Mouse (Mus musculus) hindbrain, embryonic 16.5 days (tissue): ENCODE data around the gene Nme7. TPM values are rescaled to one million over a fixed set of nuclear protein-coding genes. Genes with fewer than 3 reads are reported as not detected.

Experiments used
- ATAC-seq: fragments of 200-750 bp; cut with Nextera tagmentation; 2 replicates; pipeline ENCODE4 v1.8.0; 2017; ENCODE audit warnings: moderate TSS enrichment, moderate library complexity
- H3K27ac ChIP-seq: fragments of 300-500 bp; sonication (generic); 2 replicates; pipeline ENCODE4 v1.5.1; 2014; ENCODE audit warnings: low read depth, mild to moderate bottlenecking, control low read depth, low read length, moderate library complexity
- H3K27me3 ChIP-seq: fragments of 300-500 bp; sonication (generic); replicated peaks from 2 replicates; pipeline ENCODE4 v1.6.1; 2014; ENCODE audit warnings: low read length; ENCODE audit not compliant: control insufficient read depth, insufficient read depth
- H3K36me3 ChIP-seq: fragments of 300-500 bp; sonication (generic); 2 replicates; pipeline ENCODE4 v1.6.1; 2014; ENCODE audit warnings: mild to moderate bottlenecking, low read length, moderate library complexity, mixed read lengths; ENCODE audit not compliant: control insufficient read depth, insufficient read depth
- H3K4me1 ChIP-seq: fragments of 300-500 bp; sonication (generic); 2 replicates; pipeline ENCODE4 v1.6.1; 2014; ENCODE audit warnings: low read depth, low read length; ENCODE audit not compliant: control insufficient read depth, insufficient read depth
- H3K4me2 ChIP-seq: fragments of 300-500 bp; sonication (generic); 2 replicates; pipeline ENCODE4 v1.6.1; 2014; ENCODE audit warnings: mild to moderate bottlenecking, low read length, control low read depth, moderate library complexity
- H3K4me3 ChIP-seq: fragments of 300-500 bp; sonication (generic); 2 replicates; pipeline ENCODE4 v1.5.1; 2014; ENCODE audit warnings: mild to moderate bottlenecking, low read length, control low read depth, moderate library complexity
- H3K9ac ChIP-seq: fragments of 300-500 bp; sonication (generic); 2 replicates; pipeline ENCODE4 v1.6.1; 2014; ENCODE audit warnings: low read depth, mild to moderate bottlenecking, control low read depth, low read length, moderate library complexity
- H3K9me3 ChIP-seq: fragments of 300-500 bp; sonication (generic); 2 replicates; pipeline ENCODE4 v1.6.1; 2014; ENCODE audit warnings: mild to moderate bottlenecking, low read length, moderate library complexity; ENCODE audit not compliant: control insufficient read depth
- WGBS: fragments of 180-500 bp; shearing (Covaris S2); extraction: QIAGEN DNeasy Blood & Tissue Kit; methylation state at CpG from one replicate; pipeline ENCODE4 v1.1.7; 2014; 5-methylcytosine and 5-hydroxymethylcytosine counted together
- polyA plus RNA-seq: library from polyadenylated mRNA; unstranded; fragments of >200 nt; fragmentation: Nextera tagmentation; extraction: Ambion mirVana; gene quantifications from 2 replicates; pipeline ENCODE4 v1.2.1, GENCODE M21; 2015

Gene Nme7
- polyA plus RNA-seq, 1 experiment from 2014 or later: 35.8 TPM

DNA sequence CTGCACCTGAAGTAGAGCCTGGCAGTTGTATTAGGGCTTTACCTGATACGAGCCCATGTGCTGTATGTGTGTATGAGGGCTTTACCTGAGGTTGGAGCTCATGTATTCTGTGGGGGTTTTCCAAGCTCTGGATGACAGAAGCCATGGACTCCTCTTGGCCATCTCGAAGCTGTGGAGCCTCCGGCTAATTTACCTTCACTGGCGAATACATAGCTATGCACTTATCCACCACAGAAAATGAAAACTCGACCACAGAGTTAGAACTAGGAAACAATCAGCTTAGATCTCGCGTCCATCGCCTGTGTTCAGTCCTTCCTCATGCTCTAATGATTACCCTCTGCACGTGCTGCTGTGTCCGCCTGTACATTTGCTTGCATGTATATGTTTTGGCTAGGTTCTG, 80.4 kb downstream of the Nme7 start:
- ATAC-seq: no peak
- no peak overlapping the region for H3K4me2 ChIP-seq
- 94% methylated on average over 10 of the region's 10 CpGs for WGBS
- H3K27me3 ChIP-seq: no peaks in the 10 kb centered on the region
- H3K27ac ChIP-seq: no peak overlapping the region
- no peaks in the 10 kb centered on the region for H3K9me3 ChIP-seq
- H3K4me1 ChIP-seq: no peaks in the 10 kb centered on the region
- no peaks in the 10 kb centered on the region for H3K36me3 ChIP-seq
- no peak overlapping the region for H3K9ac ChIP-seq
- H3K4me3 ChIP-seq: no peak overlapping the region

DNA sequence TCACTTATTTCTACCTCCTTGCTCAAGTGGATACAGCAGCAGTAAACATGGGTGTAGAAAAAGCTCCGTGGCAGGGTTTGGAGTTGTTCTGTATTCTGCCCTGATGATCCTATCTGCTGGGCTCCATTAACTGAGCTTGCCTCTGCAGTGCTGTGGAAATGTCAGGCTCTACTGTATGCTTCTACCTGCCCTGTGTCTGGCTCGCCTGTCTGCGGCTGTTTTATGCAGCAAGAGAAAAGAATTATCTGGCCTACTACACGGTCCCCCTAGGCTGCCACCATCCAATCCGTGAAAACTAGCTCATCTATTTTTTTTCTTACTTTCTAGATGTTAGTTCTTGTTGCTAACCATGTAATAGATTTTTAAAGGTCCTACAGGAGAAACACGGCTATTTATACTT, 81.1 kb downstream of the Nme7 start:
- no peak overlapping the region for H3K9ac ChIP-seq
- no peak for ATAC-seq
- WGBS: 86% methylated on average over 6 of the region's 6 CpGs
- H3K4me1 ChIP-seq: no peaks in the 10 kb centered on the region
- no peak overlapping the region for H3K4me3 ChIP-seq
- no peaks in the 10 kb centered on the region for H3K27me3 ChIP-seq
- no peaks in the 10 kb centered on the region for H3K9me3 ChIP-seq
- H3K36me3 ChIP-seq: no peaks in the 10 kb centered on the region
- no peak overlapping the region for H3K4me2 ChIP-seq
- H3K27ac ChIP-seq: no peak overlapping the region

DNA sequence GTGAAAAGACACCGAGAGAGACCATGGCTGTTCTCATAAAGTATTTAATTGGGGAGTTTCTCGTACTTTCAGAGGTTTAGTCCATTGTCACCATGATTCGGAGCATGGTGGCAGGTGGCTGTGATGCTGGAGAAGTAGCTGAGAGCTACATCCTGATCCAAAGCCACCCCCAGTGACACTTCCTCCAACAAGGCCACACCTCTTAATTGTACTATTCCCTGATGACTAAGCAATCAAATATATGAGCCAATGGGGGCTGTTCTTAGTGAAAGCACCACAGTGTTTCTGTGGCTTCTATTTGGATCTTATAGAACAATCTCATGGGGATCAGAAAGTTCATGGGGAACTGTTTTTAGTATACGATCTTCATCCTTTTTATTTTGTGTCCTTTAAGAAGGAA, 85.8 kb downstream of the Nme7 start:
- Histone ChIP-seq H3K36me3 (no peaks in the 10 kb centered on the region), H3K4me2 (no peak overlapping the region), H3K27ac (no peak overlapping the region), H3K9ac (no peak overlapping the region), H3K27me3 (no peaks in the 10 kb centered on the region), H3K9me3 (no peaks in the 10 kb centered on the region), H3K4me3 (no peak overlapping the region), H3K4me1 (no peaks in the 10 kb centered on the region)
- 91% methylated on average over 4 of the region's 4 CpGs for WGBS
- ATAC-seq: no peak

DNA sequence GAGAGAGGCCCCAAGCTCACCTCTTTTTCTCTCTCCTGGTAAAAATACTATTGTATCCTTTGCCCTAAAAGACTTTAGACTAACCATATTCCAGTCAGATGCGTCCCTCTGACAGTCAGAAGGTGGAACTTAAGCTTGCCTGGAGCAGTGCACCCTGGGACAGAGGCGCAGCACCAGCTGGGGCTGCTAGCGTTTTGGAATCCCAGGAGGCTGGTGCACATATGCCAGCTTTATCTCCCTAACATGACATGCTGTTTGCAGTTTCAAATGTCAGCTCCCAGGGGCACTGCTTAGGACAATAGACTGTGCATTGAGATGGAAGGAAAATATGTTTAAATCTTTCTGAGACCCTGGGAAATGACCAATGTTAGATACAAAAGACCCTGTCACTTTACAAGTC, 88.3 kb downstream of the Nme7 start:
- 26% methylated on average over 3 of the region's 3 CpGs for WGBS
- no peak overlapping the region for H3K4me3 ChIP-seq
- H3K4me1 ChIP-seq: peaks cover 4% of the 10 kb centered on the region; the same call in 1 of the 2 replicates
- ATAC-seq: peak; percentile 52; the same call in 1 of the 2 replicates
- no peak overlapping the region for H3K4me2 ChIP-seq
- H3K36me3 ChIP-seq: no peaks in the 10 kb centered on the region
- no peaks in the 10 kb centered on the region for H3K27me3 ChIP-seq
- H3K27ac ChIP-seq: no peak overlapping the region
- H3K9me3 ChIP-seq: no peaks in the 10 kb centered on the region
- no peak overlapping the region for H3K9ac ChIP-seq

DNA sequence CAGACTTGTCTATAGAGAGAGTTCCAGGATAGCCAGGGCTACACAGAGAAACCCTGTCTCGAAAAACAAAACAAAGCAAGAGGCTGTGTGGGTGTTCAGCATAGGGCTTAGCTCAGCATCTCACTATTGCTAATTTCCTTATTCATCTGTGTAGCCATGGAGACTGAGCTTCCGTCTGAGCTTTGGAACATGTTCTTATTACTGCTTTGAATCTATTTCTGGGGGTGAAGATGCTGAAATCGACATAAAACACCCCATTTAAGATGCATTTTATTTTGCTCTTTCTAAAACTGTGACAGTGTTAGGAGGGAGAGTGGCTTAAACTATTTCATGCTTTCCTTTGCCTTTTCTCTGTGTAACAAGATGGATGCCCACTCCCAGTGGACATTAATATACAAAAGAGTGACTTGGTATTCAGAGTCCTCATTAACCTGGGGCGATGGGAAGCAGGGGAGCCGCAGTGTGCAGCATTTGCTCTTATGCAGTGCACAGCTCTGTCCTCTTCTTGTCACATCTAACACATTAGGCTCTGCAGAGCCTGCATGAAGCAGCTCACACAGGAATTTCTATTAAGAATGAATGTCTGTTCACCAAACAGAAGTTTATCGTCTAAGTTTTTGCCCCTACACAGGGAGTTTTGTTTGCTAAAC, 91.3 kb downstream of the Nme7 start:
- Histone ChIP-seq H3K27me3 (no peaks in the 10 kb centered on the region), H3K36me3 (no peaks in the 10 kb centered on the region), H3K4me3 (no peak overlapping the region), H3K27ac (peak overlapping the region; percentile 19), H3K9ac (0 out of 2 replicates have a peak overlapping the region, but pooled peaks have one; percentile 1), H3K9me3 (no peaks in the 10 kb centered on the region), H3K4me2 (no peak overlapping the region), H3K4me1 (peaks cover 4% of the 10 kb centered on the region; the same call in 1 of the 2 replicates)
- WGBS: 34% methylated on average over 6 of the region's 6 CpGs
- ATAC-seq: peak; percentile 89

DNA sequence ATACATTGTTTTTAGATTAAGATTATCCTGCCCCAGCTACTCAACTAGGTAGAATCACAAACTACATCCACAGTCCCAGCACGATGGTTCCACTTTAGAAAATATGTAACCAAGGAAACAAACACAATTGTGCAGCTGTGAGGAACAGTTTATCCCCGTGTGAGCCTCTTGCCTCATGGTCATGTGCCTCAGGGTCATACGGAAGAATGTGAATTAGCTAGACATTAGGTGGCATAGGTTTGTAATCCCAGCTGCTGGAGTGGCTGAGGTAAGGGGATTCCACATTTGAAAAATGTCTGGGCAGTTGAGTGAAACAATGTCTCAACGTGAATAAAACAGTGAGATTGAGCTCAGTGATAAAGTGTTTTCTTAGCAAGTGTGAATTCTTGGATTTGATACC, 93.8 kb downstream of the Nme7 start:
- H3K36me3 ChIP-seq: 0 out of 2 replicates have a peak, but pooled peaks cover 2% of the 10 kb centered on the region
- no peaks in the 10 kb centered on the region for H3K27me3 ChIP-seq
- H3K9me3 ChIP-seq: peaks cover 4% of the 10 kb centered on the region
- no peak overlapping the region for H3K27ac ChIP-seq
- no peak overlapping the region for H3K4me2 ChIP-seq
- 47% methylated on average over 4 of the region's 4 CpGs for WGBS
- peaks cover 4% of the 10 kb centered on the region; the same call in 1 of the 2 replicates for H3K4me1 ChIP-seq
- H3K4me3 ChIP-seq: no peak overlapping the region
- H3K9ac ChIP-seq: no peak overlapping the region
- ATAC-seq: no peak

DNA sequence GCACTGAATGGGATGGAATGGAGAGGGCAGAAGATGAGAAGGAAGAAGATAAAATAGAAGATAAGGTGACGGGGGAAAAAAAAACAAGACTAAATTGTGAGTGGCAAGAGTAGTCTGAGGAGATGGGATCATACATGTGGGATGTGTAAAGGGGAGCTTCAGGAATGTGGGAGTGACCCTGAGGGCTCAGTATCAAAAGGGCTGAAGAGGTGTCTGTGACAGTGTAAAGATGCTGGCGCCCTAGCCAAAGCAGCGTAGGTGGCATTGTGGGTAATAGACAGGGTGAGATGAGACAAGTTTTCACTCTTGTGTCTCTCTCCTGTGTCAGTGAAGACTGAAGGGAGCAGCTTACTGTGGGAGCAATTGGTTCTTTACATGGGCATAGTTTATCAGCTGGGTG, 95.7 kb downstream of the Nme7 start:
- Histone ChIP-seq H3K27ac (no peak overlapping the region), H3K4me1 (peaks cover 4% of the 10 kb centered on the region; the same call in 1 of the 2 replicates), H3K36me3 (0 out of 2 replicates have a peak, but pooled peaks cover 4% of the 10 kb centered on the region), H3K27me3 (no peaks in the 10 kb centered on the region), H3K4me3 (no peak overlapping the region), H3K9ac (no peak overlapping the region), H3K9me3 (peaks cover 4% of the 10 kb centered on the region), H3K4me2 (no peak overlapping the region)
- 91% methylated on average over 3 of the region's 3 CpGs for WGBS
- ATAC-seq: no peak

DNA sequence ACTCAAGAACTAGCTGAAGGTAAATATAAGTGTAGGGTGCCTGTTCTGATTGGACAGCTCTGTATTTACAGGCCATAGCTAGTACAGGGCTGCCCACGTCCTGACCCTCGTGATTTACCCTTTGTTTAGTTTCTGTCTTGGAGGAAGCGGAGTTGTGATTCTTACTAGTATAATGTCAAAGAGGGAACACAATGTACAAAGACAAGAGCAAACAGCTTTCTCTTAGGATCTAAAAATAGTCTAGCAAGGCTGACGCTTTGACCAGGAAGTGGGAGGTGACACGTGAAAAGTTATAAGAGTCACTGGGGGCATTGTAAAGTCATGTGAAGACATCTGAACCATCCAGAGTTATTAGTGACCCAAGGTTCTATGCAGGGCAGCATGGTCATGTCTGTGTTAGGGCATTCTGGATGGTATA, 101.5 kb downstream of the Nme7 start:
- Histone ChIP-seq H3K27ac (no peak overlapping the region), H3K9ac (no peak overlapping the region), H3K27me3 (no peaks in the 10 kb centered on the region), H3K4me1 (no peaks in the 10 kb centered on the region), H3K36me3 (0 out of 2 replicates have a peak, but pooled peaks cover 4% of the 10 kb centered on the region), H3K4me3 (no peak overlapping the region), H3K4me2 (no peak overlapping the region), H3K9me3 (peaks cover 4% of the 10 kb centered on the region)
- ATAC-seq: no peak
- 80% methylated on average over 5 of the region's 5 CpGs for WGBS

DNA sequence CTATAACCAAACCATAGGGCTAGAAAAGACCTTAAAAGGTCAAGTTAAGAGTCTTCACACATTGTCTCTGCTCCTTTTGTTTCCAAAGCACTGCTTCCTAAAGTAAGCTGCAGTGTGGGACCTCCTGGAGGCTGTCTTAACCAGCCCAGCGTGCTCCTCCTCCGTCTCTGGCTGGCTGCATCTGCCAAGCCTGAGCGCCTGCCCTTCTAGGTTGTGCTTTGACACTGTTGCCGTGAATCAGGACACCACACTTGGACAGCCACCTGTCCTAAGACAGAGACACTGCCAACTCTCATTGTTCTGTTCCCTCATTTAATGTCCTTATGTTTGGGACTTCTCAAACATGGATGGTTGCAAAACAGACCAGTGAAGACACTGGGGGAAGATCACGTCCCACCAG, 102.6 kb downstream of the Nme7 start:
- peaks cover 4% of the 10 kb centered on the region for H3K9me3 ChIP-seq
- H3K36me3 ChIP-seq: 0 out of 2 replicates have a peak, but pooled peaks cover 4% of the 10 kb centered on the region
- no peaks in the 10 kb centered on the region for H3K27me3 ChIP-seq
- WGBS: 37% methylated on average over 5 of the region's 5 CpGs
- no peak overlapping the region for H3K4me2 ChIP-seq
- no peaks in the 10 kb centered on the region for H3K4me1 ChIP-seq
- no peak overlapping the region for H3K4me3 ChIP-seq
- no peak overlapping the region for H3K9ac ChIP-seq
- 0 out of 2 replicates have a peak, but pooled peaks have one; percentile 50 for ATAC-seq
- no peak overlapping the region for H3K27ac ChIP-seq
